Mouse (Mus musculus): Measurements from ENCODE around the gene Slc5a2. TPM values are rescaled to one million over a fixed set of nuclear protein-coding genes. Genes with fewer than 3 reads are reported as not detected.
A peak's percentile ranks its signal among the peaks of the same experiment; 100 is the strongest.

Gene Slc5a2
- total RNA-seq (2021) = not detected
- long read RNA-seq, experiment 1 = 0 reads
- long read RNA-seq, experiment 2 = 0 reads

DNA sequence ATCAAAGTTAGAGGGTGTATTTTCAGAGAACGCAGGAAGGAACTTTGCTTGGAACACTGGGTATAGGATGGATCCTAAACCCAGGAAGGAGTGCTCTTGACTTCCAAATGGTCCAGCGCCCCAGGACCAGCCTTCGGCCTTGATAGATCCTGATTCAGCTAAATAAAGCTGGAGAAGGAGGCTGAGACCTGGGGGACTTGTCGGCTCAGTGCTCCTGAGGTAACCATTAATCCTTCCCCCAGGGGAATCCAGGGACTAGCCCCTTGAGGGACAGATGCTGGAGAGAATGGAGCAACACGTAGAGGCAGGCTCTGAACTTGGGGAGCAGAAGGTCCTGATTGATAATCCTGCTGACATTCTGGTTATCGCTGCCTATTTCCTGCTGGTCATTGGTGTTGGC, at the start of gene Slc5a2:
Gene Slc5a2 (plus strand): TSS at position 247 of the 400 bp plus-strand sequence.
- no peak for DNase-seq (ENCODE audit: low spot score in 2 of 2)
- intact Hi-C loops (cut with DNase I) = no loop called here

DNA sequence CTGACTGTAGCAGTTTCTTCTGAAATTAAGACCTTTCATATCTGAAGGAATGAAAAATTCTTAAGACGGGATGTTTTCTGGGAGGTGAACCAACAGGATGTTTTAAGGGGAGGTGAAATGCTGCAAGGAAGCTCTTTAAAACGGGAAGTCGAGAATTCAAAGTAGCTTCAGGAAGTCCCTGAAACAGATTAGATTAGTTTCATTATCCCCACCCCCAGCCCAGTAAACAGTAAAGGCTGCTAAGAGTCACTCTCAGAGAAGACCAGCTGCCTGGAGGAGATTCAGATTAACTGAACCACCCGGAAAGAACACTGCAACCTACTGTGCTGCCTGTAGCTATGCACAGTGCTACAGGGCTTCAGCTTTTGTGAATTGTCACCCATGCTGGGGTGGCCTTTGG, 45.5 kb upstream of the Slc5a2 start:
- no peak for DNase-seq (ENCODE audit: low spot score in 2 of 2)
- intact Hi-C loops (cut with DNase I) = no loop called here

DNA sequence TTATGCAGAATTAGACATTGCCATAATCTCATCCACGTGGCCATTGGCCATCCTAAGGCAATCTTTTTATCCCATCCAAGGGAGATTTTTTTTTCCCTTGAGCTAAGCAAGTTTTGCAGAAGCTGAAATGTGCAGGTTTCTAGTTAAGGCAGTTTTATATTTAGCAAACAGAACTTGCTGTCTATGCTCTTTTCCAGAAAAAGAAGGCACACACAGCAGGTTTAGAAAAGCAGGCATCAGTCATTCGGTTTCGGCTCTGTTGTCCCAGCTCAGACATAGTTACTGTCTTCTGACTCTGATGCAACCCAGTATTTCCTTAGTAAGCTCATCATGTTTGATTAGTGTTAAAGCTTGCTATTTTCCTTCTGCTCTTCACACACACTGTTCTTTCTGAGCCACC, 44.5 kb upstream of the Slc5a2 start:
- intact Hi-C loops (cut with DNase I) = no loop called here
- no peak for DNase-seq (ENCODE audit: low spot score in 2 of 2)

DNA sequence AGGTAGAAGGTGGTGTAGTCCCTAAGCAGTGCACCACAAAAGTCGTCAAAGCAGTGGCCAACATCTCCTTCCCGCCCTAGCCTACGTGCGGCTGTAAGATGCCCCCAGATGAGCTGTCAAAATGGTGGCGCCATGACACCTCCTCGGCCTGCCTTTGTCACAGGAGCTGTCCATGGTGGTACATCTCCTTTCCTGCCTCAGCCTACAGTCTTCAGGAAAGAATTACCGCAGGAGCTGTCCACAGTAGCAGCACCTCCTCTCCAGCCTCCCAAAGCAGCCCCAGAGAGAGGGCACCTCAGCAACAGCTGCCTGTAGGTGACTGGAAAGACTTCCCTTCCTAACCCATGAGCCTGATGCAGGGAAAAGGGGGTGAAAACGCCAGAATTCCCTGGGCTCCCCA, 33.7 kb upstream of the Slc5a2 start:
- DNase-seq (ENCODE audit: low spot score in 2 of 2) = no peak
- intact Hi-C loops (cut with DNase I) = no loop called here

DNA sequence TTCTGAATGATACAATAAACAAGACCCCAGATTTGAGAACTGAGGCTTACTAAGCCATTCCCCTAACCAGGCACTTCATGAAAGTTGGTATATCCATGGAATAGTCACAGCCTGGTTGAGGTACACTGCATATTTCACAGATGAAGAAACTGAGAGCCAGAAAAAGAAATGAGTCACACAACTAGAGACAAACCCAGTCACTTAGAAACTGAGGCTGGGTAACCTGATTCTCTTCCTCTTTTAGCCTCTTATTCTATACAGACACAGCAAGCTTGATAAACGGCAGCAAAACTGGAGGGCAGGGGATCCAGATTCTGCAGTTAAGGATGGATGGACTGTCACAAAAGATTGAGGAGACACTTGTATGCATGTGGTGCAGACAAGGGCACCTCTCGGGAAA, 30.7 kb upstream of the Slc5a2 start:
- intact Hi-C loops (cut with DNase I) = loop anchor here (5.0 kb wide), 1 partner anchor 468 kb away; no protein-coding TSS in a partner anchor
- DNase-seq (ENCODE audit: low spot score in 2 of 2) = no peak

DNA sequence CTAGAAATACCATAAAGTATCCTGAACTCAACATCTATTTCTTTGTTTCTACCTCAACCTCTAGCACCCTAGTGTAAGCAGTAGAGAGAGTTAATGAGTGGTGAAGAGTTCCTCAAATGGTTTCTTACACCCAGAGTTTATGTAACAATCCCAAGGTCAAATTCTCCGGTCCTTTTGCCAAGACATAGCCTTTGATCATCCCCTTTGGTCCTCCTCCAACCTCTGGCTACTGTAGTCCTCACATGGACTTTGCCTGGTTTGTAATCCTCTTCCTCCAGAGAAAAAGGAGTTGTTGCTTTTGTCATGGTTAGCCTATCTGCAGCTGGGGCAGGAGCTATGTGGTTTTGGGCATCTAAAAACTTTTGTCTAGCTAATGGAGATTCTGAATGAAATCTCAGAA, 30.0 kb upstream of the Slc5a2 start:
- intact Hi-C loops (cut with DNase I) = loop anchor here (5.0 kb wide), 1 partner anchor 467 kb away; no protein-coding TSS in a partner anchor
- no peak for DNase-seq (ENCODE audit: low spot score in 2 of 2)

DNA sequence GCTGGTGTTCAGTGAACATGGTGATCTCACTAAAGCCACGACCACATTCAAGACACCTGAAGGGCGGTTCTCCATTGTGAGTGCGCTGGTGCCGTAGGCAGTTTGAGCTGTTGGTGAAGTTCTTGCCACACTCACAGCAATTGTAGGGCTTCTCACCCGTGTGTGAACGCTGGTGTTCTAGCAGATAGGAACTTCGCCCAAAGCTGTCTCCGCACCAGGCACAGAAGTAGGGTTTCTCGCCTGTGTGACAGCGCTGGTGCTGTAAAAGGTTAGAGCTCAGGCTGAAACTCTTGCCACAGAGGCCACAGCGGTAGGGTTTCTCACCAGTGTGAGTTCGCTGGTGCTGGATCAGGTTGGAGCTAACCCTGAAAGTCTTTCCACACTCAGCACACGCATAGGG, 29.0 kb upstream of the Slc5a2 start:
- DNase-seq (ENCODE audit: low spot score in 2 of 2) = no peak
- intact Hi-C loops (cut with DNase I) = loop anchor here (5.0 kb wide), 1 partner anchor 466 kb away; no protein-coding TSS in a partner anchor

DNA sequence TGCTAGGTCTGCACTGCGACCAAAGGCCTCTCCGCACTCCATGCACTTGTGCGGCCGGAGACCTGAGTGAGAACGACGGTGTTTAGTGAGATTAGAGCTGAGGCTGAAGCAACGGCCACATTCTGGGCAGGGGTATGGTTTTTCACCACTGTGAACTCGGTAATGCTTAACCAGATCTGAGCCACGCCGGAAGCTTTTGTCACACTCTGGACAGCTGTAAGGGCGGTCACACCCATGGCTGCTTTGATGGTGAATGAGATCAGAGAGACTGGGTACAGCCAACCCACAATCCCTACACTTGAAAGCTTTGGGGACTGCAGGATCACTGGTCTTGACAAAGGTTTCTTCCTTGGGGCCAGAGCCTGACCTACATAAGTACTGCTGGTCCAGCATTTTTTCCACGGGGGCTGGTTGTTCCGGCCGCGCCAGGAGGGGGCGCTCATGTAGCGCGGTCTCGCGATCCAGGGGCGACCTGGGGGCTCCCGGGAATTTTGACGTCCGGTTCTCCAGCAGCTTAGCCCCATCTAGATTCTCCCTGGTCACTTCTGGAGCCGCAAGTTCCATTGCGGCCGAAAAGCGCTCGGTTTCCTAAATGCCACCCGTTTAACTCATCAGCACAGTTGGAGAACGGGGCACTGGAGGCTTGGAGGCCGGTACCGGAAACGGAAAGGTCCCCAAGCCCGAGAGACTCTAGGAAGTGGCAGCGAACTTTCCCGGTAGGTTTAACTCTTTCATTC, 28.4 kb upstream of the Slc5a2 start, which contains the start of gene Armc5:
Gene Armc5 (plus strand): TSS at position 487 of the 737 bp plus-strand sequence.
- DNase-seq (ENCODE audit: low spot score in 2 of 2) = peak; percentile 81 to 84
- intact Hi-C loops (cut with DNase I) = loop anchor here (5.0 kb wide), 1 partner anchor 465 kb away; no protein-coding TSS in a partner anchor

DNA sequence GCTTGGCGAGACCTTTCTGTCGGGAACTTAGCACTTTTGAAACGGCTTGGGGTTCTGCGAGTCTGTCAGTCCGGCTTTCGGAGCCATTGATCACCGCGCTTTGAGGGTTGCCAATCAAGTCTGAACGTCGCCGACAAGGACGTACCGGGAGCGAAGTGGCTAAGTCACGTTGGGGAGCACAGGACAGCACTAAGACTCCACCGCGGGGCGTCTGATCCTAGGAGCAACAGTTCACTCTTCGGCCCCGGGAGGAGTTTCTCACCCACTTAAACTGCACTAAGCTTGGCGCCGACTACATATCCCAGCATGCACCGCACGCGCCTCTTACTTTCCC, 27.9 kb upstream of the Slc5a2 start:
- no peak for DNase-seq (ENCODE audit: low spot score in 2 of 2)
- intact Hi-C loops (cut with DNase I) = loop anchor here (5.0 kb wide), 1 partner anchor 465 kb away; no protein-coding TSS in a partner anchor

DNA sequence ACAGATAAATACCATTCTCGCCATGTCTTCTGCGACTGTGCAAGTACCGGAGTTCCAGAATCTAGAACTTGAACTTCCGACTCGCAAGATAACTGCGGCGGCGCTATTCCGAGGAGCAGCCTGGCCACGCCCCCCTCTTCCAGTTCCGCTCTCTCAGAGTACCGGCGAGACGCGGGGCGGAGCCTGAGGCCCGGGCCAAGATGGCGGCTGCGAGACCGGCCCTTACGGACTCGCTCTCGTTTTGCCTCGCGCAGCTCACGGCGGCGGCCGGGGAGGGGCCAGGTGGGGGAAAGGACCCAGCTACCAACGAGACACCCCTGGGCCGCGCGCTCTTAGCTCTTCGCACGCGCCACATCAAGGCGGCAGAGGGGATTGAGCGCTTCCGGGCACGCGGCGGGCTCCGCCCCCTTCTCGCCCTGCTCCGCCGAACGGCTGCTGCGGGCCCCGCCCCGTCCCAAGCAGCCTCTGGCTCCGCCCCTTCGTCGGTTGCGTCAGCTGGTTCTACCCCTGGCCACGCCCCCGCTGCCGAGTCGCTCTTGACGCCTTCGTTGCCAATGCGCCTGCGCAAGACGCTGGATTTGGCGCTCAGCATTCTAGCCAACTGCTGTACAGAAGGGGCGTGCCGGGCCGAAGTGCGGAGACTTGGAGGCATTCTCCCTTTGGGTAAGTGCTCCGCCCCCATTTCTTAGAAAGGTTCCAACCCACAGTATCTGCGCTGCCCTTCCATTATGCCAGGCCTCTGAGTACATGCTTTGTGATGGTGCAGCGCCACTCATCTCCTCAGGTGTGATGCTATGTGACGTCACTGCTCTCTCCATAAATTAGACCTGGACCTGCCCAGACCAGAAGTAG, 27.3 kb upstream of the Slc5a2 start, which contains the start of gene 9130023H24Rik:
Gene 9130023H24Rik (minus strand): TSS at position 105 of the 852 bp plus-strand sequence.
- DNase-seq (ENCODE audit: low spot score in 2 of 2) = peak; percentile 99
- intact Hi-C loops (cut with DNase I) = loop anchor here (2.0 to 5.0 kb wide), 2 partner anchors 107 to 464 kb away; no protein-coding TSS in a partner anchor

DNA sequence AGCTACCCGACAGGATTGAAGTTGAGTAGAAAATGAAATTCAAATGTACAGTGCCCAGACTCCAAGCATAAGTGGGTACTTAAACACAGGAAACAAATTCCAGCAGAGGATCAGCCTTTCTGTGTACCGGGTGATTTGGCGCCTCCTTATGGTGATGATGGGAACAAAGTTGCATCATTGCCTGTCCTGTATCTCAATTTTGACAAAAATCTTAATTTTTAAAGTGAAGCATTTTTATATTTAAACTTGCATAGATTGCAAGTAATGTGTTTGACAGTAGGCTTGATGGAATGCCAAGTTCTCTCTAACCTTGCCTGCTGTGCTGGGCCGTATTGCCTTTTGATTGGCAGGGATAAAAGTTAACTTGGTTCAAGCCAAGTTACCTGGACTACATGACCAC, 26.5 kb upstream of the Slc5a2 start:
- intact Hi-C loops (cut with DNase I) = loop anchor here (2.0 to 5.0 kb wide), 2 partner anchors 106 to 463 kb away; no protein-coding TSS in a partner anchor
- DNase-seq (ENCODE audit: low spot score in 2 of 2) = no peak

DNA sequence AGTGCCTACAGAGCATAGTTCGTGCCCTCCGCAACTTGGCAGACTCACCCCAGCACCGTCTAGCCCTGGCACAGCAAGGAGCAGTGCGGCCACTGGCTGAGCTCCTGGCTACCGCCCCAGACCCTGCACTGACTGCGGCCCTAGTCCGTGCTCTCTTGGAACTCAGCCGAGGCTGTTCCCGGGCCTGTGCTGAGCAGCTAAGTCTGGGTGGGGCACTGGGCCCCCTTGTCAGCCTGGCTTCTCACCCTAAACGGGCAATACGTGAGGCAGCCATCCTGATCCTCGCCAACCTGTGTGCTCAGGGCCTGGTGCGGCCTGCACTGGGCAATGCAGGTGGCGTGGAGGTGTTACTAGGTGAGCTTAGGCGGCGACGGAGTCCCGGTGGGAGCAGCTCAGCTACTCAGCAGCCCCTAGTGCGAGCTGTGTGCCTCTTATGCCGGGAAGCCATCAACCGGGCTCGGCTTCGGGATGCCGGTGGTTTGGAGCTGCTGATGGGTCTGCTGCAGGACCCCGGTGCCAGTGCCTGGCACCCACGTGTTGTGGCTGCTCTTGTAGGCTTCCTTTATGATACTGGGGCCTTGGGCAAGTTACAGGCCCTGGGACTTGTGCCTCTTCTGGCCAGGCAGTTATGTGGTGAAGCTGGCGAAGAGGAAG, 25.2 kb upstream of the Slc5a2 start:
- intact Hi-C loops (cut with DNase I) = no loop called here
- DNase-seq (ENCODE audit: low spot score in 2 of 2) = no peak

DNA sequence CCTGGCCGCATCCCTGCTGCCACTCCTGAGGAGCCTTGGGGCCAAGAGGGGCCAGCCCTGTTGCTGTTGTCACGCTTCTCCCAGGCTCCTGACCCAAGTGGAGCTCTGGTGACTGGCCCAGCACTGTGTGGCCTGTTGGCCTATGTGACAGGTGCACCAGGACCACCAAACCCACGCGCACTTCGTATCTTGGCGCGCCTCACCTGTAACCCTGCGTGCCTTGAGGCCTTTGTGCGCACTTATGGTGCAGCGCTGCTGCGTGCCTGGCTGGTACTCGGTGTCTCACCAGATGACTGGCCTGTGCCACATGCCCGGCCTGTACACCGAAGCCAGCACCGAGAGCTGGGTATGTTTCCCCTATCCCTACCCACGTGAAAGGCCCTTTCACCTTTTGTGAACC, 23.1 kb upstream of the Slc5a2 start:
- intact Hi-C loops (cut with DNase I) = no loop called here
- no peak for DNase-seq (ENCODE audit: low spot score in 2 of 2)

DNA sequence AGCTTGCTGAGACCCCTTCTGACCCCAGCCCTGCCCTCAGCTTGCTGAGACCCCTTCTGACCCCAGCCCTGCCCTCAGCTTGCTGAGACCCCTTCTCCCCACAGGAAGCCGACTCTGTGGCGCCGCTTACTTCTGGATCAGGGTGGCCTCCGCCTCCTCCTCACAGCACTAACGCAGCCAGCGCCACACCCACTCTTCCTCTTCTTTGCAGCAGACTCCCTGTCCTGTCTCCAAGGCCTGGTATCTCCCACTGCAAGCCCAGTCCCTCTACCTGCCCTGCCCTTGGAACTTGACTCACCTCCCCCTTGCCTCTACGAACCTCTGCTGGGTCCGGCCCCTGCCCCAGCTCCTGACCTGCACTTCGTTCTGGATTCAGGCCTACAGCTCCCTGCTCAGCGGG, 21.5 kb upstream of the Slc5a2 start:
- intact Hi-C loops (cut with DNase I) = no loop called here
- DNase-seq (ENCODE audit: low spot score in 2 of 2) = no peak

DNA sequence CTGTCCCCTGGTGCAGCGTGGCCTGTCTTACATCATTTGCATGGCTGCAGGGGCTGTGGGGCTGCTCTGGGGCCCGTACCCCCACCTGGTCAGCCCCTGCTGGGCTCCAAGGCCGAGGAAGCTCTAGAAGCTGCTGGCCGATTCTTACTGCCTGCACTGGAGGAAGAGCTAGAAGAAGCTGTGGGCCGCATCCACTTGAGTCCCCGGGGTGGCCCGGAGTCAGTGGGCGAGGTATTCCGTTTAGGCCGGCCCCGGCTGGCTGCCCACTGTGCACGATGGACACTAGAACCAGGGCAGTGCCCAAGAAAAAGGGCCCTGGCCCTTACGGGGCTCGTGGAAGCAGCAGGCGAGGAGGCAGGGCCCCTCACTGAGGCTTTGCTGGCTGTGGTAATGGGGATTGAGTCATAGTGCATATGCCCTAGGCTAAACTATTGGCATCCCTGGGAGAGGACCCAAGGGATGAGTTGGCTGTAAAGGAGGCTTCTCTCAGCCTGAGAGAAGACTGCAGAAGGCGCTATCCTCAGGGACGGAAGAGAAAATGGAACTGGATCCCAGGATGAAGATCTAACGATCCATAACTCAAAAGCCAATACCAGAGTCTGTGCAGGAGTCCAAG, 20.9 kb upstream of the Slc5a2 start:
- no peak for DNase-seq (ENCODE audit: low spot score in 2 of 2)
- intact Hi-C loops (cut with DNase I) = loop anchor here (5.0 kb wide), 2 partner anchors 53 to 463 kb away; partner anchors contain the start of gene BC017158

DNA sequence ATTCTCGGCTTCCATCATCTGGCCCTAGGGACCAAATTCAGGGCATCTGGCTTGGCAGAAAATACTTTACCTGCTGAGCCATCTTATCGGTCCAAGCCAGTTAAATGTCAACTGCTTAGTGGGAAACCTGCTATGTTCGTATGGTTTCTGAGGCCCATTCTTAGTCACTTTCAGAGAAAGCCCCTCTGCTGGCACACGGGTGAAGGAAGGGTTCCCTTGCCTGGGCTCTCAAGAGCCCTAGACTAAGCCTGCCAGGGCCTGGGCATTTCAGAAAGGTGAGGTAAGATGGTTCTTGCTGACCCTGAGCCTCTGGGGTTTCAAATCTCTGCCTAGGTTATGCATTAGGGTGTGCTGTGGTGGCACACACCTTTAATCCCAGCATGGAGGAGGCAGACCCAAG, 19.9 kb upstream of the Slc5a2 start:
- no peak for DNase-seq (ENCODE audit: low spot score in 2 of 2)
- intact Hi-C loops (cut with DNase I) = loop anchor here (5.0 kb wide), 2 partner anchors 52 to 462 kb away; partner anchors contain the start of gene BC017158

DNA sequence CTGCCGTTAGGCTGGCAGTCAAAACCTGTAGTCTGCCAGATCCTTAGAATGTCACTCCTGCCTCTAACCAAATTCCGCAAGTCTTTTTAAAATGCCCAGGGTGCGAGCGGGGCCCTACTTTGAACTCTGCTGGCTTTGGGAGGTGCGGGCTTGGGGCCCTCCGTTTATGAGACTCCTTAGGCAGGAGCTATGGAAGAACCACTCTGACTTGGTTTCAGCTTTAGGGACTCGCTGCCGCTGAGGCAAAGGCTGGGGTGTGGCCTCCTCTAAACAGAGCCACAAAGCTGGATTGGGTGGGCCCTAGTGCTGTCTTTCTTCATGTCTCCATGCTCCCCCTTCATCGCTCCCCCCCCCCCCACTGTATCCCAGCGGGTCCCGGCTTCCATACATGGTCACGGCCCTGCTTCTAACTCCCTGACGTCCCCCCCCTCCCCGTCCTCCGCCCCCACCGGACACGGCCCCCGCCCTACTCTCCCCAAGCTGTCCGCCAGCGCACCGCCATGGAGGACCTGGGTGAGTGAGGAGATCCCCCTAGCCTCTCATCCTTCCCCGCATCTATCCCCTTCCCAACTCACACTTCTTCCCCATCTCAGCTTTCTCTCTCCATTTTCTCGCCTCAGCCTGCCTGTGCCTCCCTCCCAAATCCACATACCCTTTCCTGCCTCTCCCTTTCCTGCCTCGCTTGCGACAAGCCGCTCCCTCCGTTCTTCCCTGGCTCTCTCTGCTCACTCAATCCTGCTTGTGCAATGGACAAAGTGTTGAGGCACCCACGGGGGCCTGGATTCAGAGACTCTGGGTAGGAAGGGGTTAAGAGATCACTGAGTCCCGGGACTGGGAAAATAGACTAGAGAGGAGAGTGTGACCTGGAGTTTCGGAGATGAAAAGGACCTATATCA, 18.7 kb upstream of the Slc5a2 start, which contains the start of gene Tgfb1i1:
Gene Tgfb1i1 (plus strand): TSS at position 317 of the 896 bp plus-strand sequence.
- peak; percentile 56 to 69 for DNase-seq (ENCODE audit: low spot score in 2 of 2)
- intact Hi-C loops (cut with DNase I) = loop anchor here (1.0 to 5.0 kb wide), 4 partner anchors 51 to 461 kb away; partner anchors contain the start of gene BC017158

DNA sequence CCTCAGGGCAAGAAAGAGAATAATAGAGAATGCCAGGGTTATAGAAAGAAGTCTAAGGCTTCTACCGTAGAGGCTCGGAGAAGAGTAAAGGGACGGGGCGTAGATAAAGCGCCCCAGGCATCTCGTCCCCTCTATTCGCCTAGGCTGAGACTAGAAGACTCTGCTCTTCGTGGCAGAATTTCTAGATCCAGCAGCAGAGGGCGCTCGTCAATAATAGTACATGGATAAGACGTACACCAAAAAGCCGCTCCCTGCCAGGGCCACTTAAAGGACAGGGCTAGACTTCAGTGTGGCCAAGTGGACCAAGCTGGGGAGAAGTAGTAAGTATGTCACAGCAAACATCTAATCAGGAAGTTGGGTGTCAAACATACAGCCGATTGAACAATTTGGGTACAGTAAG, 18.0 kb upstream of the Slc5a2 start:
- intact Hi-C loops (cut with DNase I) = loop anchor here (1.0 to 5.0 kb wide), 4 partner anchors 50 to 460 kb away; partner anchors contain the start of gene BC017158
- DNase-seq (ENCODE audit: low spot score in 2 of 2) = peak; percentile 93
